Mouse (Mus musculus) heart, postnatal 14 days (tissue): ENCODE measurements around the gene Marc2. TPM values are rescaled to one million over a fixed set of nuclear protein-coding genes. Genes with fewer than 3 reads are reported as not detected.

Experiments
- DNase-seq, 2 experiments: peaks; one replicate each; pipeline ENCODE4 v3.0.0; 2021 to 2022
- intact Hi-C: fragments of 180-260 bp; cut with DNase I; formaldehyde crosslinking; loops from one replicate; pipeline ENCODE4 v1.15.1; 2025
- total RNA-seq, 2 experiments: library from RNA; stranded (reverse); gene quantifications; 2 replicates each; pipeline ENCODE4 v1.2.3; 2021

Marc2 gene
- total RNA-seq, 2 experiments from 2014 or later, result 121 to 126 TPM

DNA sequence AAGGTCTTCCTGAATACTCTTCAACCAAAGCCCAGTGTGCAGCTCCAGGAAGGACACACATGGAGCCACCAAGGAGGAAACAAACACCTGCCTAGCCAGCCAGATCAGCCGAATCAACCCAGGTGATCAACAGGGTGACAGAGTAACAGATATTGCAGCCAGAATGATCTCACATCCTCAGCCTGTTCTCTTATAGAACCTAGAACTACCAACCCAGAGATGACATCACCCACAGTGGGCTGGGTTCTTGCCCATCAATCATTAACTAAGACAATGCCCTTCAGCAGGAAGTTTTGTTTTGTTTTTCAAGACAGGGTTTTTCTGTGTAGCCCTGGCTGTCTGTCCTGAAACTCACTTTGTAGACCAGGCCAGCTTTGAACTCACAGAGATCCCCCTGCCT is 12.0 kb upstream of the Marc2 start:
- DNase-seq, result no peak
- intact Hi-C loops, result no loop called here

DNA sequence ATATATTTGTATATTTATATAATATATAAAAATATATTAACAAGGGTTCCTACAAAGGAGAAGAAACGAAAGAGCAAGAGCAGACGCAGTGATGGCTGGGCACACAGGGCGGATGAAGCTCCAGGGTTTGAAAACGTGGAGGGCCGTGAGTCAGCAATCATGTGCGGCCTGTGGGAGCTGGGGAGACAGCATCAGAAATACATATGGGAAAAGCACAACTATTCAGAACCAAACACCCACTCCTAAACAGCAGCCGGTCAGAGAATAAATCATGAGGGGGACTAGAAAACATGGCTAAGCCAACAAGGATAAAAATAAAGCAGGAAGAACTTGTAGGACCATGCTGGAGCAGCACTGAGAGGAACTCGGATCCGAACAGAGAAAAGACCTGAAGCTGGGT is 11.0 kb upstream of the Marc2 start:
- intact Hi-C loops, result no loop called here
- no peak for DNase-seq

GRCm38 (mm10) chr1:184853922-184854321 is 7.7 kb upstream of the Marc2 start:
- intact Hi-C loops, result loop anchor here (1.0 kb wide), 1 partner anchor 29 kb away; the partner anchor contains the start of gene C130074G19Rik

DNA sequence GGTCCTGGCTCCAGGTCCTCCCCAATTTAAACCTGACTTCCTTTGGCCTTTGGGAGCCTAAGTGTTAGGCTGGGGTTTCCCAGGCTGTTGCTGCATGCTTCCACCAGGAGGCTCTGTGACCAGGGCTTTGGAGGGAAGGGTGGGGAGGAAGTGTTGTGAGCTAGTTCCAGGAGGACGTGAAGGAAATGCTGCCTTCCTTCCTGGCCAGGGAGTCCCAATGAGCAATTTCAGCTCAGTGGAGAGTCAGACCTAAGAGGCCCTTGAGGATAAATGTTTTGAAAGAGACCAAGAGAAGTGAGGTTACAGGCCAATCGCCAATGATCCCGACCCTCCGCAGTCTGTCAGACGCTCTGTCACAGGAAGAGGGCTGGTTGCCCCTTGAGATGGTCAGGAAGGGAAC is 7.1 kb upstream of the Marc2 start:
- intact Hi-C loops, result loop anchor here (1.0 kb wide), 1 partner anchor 30 kb away; the partner anchor contains the start of gene C130074G19Rik
- peak; percentile 79 to 86 for DNase-seq

More at GRCm38 (mm10) chr1:184853922-184854321, 7.7 kb upstream of the Marc2 start:
- DNase-seq, result peak in 1 of 2 experiments; percentile 18

- intact Hi-C loops, result no loop called here
- DNase-seq, result peak; percentile 75 to 84
Measured at GRCm38 (mm10) chr1:184851741-184852618, 5.7 kb upstream of the Marc2 start.

GRCm38 (mm10) chr1:184851166-184851565 is 4.9 kb upstream of the Marc2 start:
- intact Hi-C loops, result no loop called here
- DNase-seq, result no peak

DNA sequence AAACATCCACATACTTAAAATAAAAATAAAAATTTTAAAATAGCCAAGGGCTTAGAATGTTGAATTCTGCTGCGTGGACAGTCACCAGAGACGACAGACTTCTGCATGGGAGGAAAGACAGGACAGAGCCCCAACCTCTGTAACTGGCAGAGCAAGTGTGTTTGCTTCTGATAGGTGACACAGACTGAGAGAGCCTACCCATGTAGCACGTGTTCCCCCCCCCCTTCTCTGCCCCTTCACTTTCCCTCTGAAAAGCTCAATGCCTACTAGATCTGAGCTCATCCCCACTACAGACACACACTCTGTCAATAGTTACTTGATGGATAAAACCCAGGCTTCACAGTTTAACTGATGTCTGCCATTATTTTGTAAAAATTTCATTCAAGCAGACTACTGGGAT is 722 bp upstream of the Marc2 start:
- no peak for DNase-seq
- intact Hi-C loops, result loop anchor here (5.0 kb wide), 1 partner anchor 350 kb away; no protein-coding TSS in a partner anchor

DNA sequence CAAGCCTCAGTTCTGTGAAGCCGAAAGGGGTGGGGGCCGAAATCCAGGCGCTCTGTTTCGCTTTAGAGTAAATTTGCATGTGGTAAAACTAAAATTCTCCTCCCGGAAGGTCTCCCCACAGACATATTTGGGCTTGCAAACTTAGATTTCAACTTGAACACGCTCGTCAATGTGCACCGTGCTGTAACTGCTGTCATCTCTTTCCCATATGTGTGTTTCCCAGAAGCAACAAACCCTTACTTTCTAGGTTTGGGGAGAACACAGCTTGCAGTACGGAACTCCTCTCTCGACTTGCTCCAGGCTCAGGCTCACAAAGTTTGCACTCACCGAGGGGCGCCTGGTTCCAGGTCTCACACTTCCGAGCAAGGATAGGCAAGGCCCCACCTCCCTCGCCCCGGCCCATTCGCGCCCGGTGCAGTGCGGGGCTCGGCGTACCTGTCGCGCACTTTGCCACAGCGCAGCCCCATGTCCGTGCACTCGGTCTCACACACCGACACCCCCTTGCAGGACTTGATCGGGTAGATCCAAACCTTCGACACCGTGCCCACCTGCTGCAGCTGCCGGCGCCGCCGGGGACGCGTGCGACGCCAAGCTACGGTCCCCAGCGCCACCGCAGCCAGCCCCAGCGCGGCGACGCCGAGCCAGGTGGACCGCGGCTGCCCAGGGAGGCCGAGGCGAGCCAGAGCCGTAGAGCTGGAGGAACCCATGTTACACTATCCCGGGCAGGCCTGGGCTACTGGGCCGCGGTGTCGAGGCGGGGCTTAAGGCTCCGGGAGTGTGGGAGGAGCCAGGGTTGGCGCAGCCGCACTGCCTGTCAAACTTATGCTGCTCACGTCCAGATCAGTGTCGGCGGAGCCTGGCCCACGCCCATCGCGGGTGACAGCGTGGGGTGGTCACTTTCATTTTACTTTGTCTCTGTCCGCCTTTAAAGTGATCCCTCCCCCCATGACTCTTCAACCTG is 860 bp downstream of the Marc2 start:
- intact Hi-C loops, result loop anchor here (2.0 to 5.0 kb wide), 2 partner anchors 21 to 352 kb away; no protein-coding TSS in a partner anchor

GRCm38 (mm10) chr1:184844326-184845066 is 1.8 kb downstream of the Marc2 start:
- intact Hi-C loops, result loop anchor here (2.0 to 5.0 kb wide), 2 partner anchors 20 to 353 kb away; no protein-coding TSS in a partner anchor
- DNase-seq, result peak in 1 of 2 experiments; percentile 44

More for the DNA sequence above, 860 bp downstream of the Marc2 start:
- DNase-seq, result peak; percentile 93 to 94

- intact Hi-C loops, result no loop called here
Measured at GRCm38 (mm10) chr1:184837649-184838048, 8.6 kb downstream of the Marc2 start.

DNA sequence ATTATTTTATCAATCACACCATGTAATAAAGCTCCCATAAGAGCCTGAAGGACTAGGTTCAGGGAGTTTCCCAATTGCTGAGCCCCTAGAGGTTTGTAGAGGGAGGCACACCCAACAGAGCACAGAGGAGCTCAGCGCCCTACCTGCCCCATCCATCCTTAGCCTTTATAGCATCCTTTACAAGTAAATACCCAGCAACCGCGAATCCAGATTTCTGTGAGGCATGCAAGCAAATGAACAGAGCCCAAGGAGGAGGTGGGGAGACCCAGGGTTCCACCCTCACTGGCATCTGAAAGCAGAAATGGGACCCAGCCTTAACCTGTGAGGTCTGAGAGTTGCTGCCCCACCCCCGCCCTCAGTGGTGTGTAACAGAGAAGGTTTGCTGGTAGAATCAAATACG is 9.9 kb downstream of the Marc2 start:
- intact Hi-C loops, result no loop called here
- no peak for DNase-seq

More at GRCm38 (mm10) chr1:184837649-184838048, 8.6 kb downstream of the Marc2 start:
- DNase-seq, result no peak

DNA sequence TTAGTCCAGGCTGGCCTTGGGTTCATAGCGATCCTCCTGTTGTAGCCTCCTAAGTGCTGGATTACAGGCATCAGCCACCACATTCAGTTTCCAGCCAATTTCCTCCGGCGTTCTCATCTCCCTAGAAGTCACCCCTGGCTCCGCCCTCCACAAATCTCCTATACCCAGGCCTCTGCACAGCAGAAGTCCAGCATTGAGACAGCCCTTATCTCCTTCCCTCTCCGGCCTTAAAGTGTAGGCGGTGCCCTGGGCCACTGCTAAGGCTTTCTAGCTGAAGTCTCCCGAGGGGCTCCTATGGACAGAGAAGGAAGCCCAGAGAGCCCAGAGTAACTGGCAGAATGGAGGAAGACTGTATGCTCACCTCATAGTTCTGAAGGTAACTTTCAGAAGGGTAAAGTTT is 12.8 kb downstream of the Marc2 start:
- intact Hi-C loops, result no loop called here
- no peak for DNase-seq

GRCm38 (mm10) chr1:184832211-184832610 is 14.0 kb downstream of the Marc2 start:
- DNase-seq, result no peak
- intact Hi-C loops, result no loop called here

- intact Hi-C loops, result no loop called here
- DNase-seq, result no peak
Measured at GRCm38 (mm10) chr1:184829897-184830296, 16.4 kb downstream of the Marc2 start.

- DNase-seq, result no peak
- intact Hi-C loops, result no loop called here
Measured at GRCm38 (mm10) chr1:184827175-184827701, 19.0 kb downstream of the Marc2 start.

- intact Hi-C loops, result loop anchor here (2.0 kb wide), 4 partner anchors 20 to 368 kb away; partner anchors contain the start of gene C130074G19Rik
- peak in 1 of 2 experiments; percentile 62 for DNase-seq
Measured at GRCm38 (mm10) chr1:184825093-184825492, 21.2 kb downstream of the Marc2 start.

DNA sequence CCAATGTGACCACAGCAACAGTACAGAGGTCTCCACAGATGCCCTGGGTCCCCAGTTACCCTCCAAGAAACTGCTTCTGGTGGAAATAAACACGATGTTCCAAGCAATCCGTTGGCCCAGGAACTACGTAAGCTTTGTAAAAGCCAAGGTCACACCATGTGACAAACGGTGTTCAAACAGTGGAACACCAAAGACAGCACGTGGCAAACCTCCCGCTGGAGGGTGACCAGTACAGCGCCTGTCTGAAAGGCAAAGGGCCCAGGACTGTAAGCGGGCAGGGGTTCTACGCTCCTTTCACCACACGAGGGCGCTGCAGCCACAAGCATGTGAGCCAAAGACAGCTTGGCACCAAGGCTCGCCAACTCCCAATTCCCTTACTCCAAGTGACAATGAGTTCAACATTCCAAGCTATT is 21.8 kb downstream of the Marc2 start:
- DNase-seq, result peak; percentile 93 to 97
- intact Hi-C loops, result loop anchor here (2.0 kb wide), 4 partner anchors 20 to 368 kb away; partner anchors contain the start of gene C130074G19Rik

GRCm38 (mm10) chr1:184822678-184823077 is 23.6 kb downstream of the Marc2 start:
- intact Hi-C loops, result no loop called here
- DNase-seq, result no peak

DNA sequence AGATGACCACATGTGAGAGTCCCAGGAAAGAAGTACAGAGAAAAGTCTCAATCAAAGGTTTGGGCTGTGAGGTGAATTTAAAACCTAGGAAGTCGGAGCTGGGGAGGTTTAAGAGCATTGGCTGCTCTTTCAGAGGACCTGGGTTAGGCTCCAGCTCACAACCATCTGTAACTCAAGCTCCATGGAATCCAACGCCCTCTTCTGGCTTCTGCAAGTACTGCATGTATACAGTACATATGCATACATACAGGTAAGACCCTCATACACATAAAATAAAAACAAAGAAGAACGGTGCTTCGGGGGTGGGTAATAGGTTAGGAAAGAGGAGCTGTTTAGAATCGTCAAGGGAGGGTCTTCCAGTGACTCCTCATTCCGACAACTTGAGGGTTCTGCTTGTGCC is 28.5 kb downstream of the Marc2 start:
- no peak for DNase-seq

More for the DNA sequence above, 28.5 kb downstream of the Marc2 start:
- intact Hi-C loops, result no loop called here
